Mouse (Mus musculus) spleen, adult 12 weeks (tissue): ENCODE measurements around the gene Cfh.
"Not testable (repeated sequence)": the region's sequence is repeated elsewhere in the genome, so short reads cannot be mapped to it uniquely, and the experiment has no call there.

ENCODE experiments used
- DNase-seq: peaks from one replicate; pipeline ENCODE4 v3.0.0; 2022; ENCODE audit warnings: low spot score

Cfh gene

DNA sequence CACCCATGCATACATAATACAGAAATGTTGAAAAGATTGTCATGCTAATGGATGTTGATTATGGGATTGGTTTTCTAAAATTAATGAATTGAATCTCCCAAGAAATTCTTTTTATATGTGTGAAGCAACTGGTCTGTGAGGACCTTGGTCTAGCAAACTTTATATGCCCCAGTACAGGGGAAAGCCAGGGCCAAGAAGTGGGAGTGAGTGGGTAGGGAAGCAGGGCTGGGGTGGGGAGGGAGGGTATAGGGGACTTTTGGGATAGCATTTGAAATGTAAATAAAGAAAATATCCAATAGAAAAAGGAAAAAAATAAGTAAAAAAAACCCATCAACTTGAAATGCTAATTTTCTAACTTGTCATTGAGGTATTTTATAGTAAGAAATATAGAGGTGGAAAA lies at the start of gene Cfh:
Gene Cfh (minus strand): TSS at position 101 of the 400 bp plus-strand sequence.
- not testable (repeated sequence) for DNase-seq

DNA sequence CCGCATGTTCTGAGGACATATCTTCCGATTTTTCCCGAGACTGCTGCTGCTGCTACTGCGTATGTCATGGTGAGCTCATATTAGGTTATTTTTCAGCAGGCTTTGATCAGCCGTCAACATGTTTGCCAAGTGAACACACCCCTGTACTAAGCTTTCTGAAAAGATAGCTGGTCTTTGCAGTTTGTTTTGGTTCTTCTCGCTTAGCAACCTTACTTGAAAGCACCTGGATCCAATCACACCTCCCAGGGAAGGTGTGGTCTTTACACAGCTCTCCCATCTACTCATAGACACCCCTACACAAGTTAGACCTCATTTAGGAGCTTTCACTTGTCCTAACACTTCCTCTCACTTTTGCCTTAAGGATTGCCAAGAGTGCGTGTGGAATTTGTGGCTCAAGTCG lies 43.1 kb upstream of the Cfh start:
- no peak for DNase-seq

DNA sequence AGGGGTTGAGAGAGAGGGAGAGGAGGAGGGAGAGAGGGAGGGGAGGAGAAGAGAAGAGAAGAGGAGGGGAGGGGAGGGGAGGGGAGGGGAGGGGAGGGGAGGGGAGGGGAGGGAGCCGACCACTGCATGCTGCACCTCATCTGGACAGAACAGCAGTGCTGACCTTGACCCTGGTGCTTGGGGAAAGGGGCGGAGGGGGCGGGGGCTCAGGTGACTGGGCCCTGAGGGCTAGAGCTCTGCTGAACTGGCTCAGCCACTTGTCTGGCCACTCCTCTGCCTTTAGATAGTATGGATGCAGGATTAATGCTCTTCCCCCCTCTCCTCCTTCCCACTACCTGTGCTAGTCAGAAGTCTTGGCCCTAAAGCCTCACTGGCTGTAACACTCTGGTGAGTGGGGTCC lies 41.7 kb upstream of the Cfh start:
- no peak for DNase-seq

DNA sequence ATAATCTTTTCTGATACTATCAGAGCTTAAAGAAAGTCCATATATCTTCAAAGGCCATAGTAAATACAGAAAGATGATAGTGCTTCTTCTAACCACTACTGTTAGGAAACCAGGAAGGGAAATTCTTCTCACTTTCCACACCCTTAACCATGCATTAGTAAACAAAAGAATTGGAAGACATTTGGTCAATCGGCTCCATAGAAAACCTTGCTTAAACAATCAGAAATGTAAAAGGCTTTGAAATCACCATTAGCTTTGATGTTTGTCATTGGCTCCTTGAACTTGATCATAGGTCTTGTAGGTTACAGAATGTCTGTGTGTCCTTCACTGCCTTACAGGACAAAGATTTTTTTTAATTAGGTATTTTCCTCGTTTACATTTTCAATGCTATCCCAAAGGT lies 21.8 kb upstream of the Cfh start:
- no peak for DNase-seq

DNA sequence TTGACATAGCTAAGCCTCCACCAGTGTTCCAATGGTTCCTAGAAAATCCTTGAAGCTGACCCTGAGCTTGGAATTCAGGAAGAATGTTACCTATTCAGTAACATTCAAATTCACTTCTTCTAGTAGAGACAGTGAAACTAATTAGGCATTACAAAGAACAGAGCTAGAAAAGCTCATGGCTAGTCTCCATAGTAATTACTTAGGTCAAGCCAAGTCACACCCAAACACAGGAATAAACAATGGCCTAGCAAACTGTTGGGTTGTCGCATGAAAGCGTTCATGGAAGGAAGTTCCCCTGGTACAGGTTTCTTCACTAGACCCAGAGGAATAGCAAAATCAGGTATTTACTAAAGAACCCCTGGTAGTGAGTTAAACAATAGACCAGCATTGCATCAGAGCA lies 4.9 kb upstream of the Cfh start:
- not testable (repeated sequence) for DNase-seq

DNA sequence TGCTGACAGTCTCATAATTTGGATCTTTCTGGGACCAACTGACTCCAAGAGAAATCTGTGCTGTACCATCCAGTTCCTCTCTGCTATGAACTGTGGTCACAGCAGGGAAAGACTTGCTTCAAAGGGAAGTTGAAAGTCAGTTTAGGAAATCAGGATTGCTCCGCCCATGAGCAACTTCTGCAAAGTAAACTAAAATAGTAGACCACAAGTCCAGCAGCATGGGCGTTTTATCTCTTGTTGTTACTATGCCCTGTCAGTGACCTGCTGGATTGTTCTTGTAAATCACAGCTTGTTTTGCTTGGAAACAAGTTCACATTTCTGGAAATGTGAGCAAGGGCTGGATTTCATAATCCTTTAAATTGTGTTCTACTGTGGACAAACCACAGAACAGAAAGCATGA lies 356 bp downstream of the Cfh start:
- no peak for DNase-seq

DNA sequence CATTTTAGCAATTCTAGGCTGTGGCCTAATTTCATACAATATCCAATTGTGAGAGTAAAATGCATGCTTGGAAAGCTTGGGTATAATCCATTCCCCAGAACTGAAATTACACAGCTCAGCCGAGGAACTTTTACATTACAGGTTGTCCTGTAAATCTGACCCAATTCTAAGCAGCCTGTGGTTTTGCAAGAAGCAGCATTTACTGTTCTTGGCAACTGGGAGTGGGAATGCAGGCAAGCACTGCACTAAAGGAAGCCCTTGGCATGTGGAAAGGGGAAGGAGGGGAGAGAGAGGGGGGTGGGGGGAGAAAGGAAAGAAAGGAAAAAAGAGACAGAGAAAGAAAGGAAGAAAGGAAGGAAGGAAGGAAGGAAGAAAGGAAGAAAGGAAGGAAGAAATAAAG lies 3.4 kb downstream of the Cfh start:
- no peak for DNase-seq

DNA sequence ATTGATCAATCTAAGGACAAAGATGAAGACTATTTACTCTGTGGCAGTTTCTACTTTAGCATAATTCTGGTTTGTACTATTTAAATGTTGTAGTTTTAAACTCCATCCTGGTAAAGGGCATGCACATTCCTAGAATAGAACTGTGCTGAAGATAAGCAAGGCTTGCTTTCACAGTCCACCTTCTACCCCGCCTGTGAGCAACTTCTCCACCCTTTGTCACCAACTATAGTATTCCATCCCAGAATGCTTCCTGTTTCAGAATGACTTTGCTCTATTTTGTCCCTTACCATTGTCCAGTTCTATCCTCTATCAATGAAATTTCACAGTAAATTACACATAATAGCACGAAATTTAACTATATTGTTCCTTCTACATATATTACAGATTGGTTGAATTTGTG lies 8.1 kb downstream of the Cfh start:
- no peak for DNase-seq

DNA sequence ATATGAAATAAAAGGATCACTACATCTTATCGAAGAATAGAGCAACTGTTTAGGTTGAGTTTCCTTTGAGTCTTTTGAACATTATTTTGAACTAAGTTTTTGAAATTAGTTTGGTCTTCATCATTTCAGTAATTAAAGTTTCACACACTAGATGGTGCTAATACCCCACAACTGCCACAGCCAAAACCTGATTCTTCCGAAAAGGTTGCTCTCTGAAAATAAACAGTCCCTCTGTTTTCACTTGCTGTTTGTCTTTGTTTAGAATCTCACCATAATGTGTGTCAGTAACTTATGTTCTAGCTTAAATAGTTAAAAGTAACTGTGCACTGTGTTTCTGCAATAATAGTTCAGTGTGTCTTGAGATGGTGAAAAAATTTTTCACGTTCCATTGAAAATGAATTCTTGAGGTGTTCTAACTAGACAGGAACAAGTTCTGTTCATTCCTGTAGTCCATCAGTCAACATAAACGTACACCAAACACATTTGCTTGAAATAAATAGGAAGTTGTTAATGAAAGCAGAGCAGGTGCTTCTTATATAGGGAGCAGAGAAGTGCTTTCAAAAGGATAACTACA lies 11.9 kb downstream of the Cfh start:
- no peak for DNase-seq

DNA sequence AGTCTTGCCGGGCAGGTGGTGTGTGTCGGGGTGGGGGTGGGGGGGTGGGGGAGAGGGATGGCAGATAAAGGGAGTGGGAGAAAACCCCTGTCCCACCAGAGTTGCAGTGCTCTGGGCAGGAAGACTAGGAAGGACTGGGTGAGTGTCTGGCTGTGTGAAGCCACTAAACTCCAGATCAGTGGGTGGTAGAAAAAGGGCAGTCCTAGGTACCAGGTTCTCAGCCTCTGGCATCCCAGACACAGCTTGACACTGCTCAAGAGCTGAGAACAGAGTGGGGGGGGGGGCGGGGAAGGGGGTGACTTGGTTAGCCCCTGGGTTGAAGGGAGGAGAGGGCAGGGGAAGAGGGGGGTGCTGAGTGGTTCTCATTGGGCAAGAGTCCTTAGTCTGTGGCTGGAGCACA lies 24.6 kb downstream of the Cfh start:
- DNase-seq = no peak

DNA sequence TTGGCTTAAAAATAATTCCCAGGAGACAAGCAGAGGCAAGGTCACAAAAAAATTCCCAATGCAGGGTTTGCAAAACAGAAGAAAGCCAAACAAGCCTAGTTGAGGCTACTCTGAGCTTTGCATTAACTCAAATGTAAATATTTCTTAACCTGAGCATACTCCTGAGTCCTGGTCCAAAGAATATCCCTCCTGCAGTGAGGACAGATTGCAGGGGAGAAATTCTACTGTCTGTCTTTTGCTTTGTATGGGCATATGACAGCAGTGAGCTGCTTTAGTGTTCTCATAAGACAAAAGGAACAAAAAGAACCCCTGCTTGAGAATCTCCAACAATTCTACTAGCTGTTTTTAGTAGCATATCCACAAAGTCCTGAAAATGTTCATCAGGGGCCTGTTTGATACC lies 114.1 kb downstream of the Cfh start:
- no peak for DNase-seq
